In the genomic region with DNA sequence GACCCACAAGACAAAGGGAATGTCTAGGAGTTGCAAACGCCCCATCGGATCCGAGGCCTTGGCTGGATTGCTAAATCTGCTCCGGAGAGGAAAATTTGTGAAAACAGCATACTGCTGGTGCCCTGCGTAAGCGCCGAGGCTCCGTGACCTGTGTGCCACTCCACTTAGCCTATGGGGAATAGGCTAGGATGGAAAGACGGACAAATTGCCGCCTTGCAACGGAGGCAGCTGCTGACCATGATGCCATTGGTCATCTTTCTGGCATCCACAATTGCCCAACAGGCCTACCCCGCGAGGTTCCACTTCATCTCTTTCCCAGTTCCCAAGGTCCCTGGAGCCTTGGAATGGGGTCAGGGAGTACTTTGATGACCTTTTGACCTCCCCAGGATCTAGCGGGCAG, we compare ENCODE assay signal across 8 mouse cellular contexts. TPM values are rescaled to one million over a fixed set of nuclear protein-coding genes. Genes with fewer than 3 reads are reported as not detected.
A peak's percentile ranks its signal among the peaks of the same experiment; 100 is the strongest.
DNase-seq lines count a peak whose midpoint lies in the region; ATAC-seq and TF ChIP-seq lines count a peak whose summit lies in the region.

No protein-coding gene starts in this region.

- peaks cover 51% of the 10 kb centered on the region for H3K4me1 ChIP-seq in heart, embryonic 12.5 days (replicated peaks)
- peaks cover 2 to 15% of the 10 kb centered on the region in 2 experiments; a peak in 3 of 4 replicates for H3K4me1 ChIP-seq in MEL (ENCODE audit: control insufficient read depth in 1 of 2, insufficient read depth in 2 of 2, low read length in 2 of 2)
- peaks cover 69% of the 10 kb centered on the region for H3K4me1 ChIP-seq in megakaryocyte, embryonic 14.5 days

- TF ChIP-seq CTCF in MEL (IDR thresholded peaks at IDR 0.05 in 2 of 3, conservative IDR thresholded peaks at IDR 0.05 in 1 of 3; ENCODE audit: control insufficient read depth in 1 of 3, insufficient read depth in 1 of 3, low read depth in 2 of 3, low read length in 3 of 3, poor library complexity in 1 of 3, severe bottlenecking in 1 of 3): no peak

- peaks cover 8% of the 10 kb centered on the region for H3K79me2 ChIP-seq in MEL (ENCODE audit: control insufficient read depth, insufficient read depth, low read length, poor library complexity)

- 2% methylated on average over 14 of the region's 14 CpGs for WGBS in heart, embryonic 12.5 days

- TF ChIP-seq EP300 in MEL (IDR thresholded peaks at IDR 0.05; ENCODE audit: low read depth in 1 of 2, low read length in 2 of 2): no peak

- H3K4me2 ChIP-seq in heart, embryonic 12.5 days: peak overlapping the region; percentile 94

- ATAC-seq in heart, embryonic 12.5 days (ENCODE audit: insufficient number of reproducible peaks, low FRiP score): no peak
- 0 out of 2 replicates have a peak, but pooled peaks have one; percentile 3 for ATAC-seq in granulocyte monocyte progenitor cell, adult 5-6 weeks (replicated peaks; ENCODE audit: poor library complexity, severe bottlenecking)

- no peaks in the 10 kb centered on the region for H3K9me3 ChIP-seq in heart, embryonic 12.5 days (replicated peaks)
- H3K9me3 ChIP-seq in MEL (replicated peaks; ENCODE audit: insufficient read depth, low read length): no peaks in the 10 kb centered on the region
- no peaks in the 10 kb centered on the region for H3K9me3 ChIP-seq in megakaryocyte, embryonic 14.5 days

- no peak overlapping the region for H3K27ac ChIP-seq in heart, embryonic 12.5 days (ENCODE audit: poor library complexity, severe bottlenecking)
- no peak overlapping the region for H3K27ac ChIP-seq in MEL (ENCODE audit: control insufficient read depth, low read depth, low read length)

- no peaks in the 10 kb centered on the region for H3K27me3 ChIP-seq in heart, embryonic 12.5 days (replicated peaks)
- H3K27me3 ChIP-seq in MEL (ENCODE audit: control insufficient read depth in 1 of 2, insufficient read depth in 2 of 2, low read length in 2 of 2): no peaks in the 10 kb centered on the region
- H3K27me3 ChIP-seq in megakaryocyte, embryonic 14.5 days (replicated peaks): peaks cover 6% of the 10 kb centered on the region

- peaks cover 30% of the 10 kb centered on the region for H3K36me3 ChIP-seq in heart, embryonic 12.5 days
- H3K36me3 ChIP-seq in MEL (ENCODE audit: control insufficient read depth in 1 of 2, insufficient read depth in 2 of 2, low read length in 2 of 2): peaks cover 0 to 11% of the 10 kb centered on the region in 2 experiments; a peak in 2 of 4 replicates
- H3K36me3 ChIP-seq in megakaryocyte, embryonic 14.5 days (replicated peaks; ENCODE audit: low read length): peaks cover 38% of the 10 kb centered on the region

- peak overlapping the region; percentile 79 for H3K4me3 ChIP-seq in heart, embryonic 12.5 days
- H3K4me3 ChIP-seq in MEL (ENCODE audit: control insufficient read depth in 1 of 2, insufficient read depth in 1 of 2, low read depth in 2 of 2, low read length in 2 of 2): peak overlapping the region; percentile 75 to 76
- peak overlapping the region; percentile 98 for H3K4me3 ChIP-seq in megakaryocyte, embryonic 14.5 days (replicated peaks)

- no peak for TF ChIP-seq POLR2A in MEL (IDR thresholded peaks at IDR 0.05; ENCODE audit: control insufficient read depth in 1 of 2, insufficient read depth in 1 of 2, low read depth in 1 of 2, low read length in 2 of 2, poor library complexity in 1 of 2)

- no peak for DNase-seq in heart, adult 11 months
- no peak for DNase-seq in MEL (ENCODE audit: low read depth, low spot score)
- no peak for DNase-seq in spleen, postnatal 36 days (ENCODE audit: low spot score in 2 of 2)
- no peak for DNase-seq in layer of hippocampus, postnatal 14 days (ENCODE audit: low spot score in 2 of 2)
- DNase-seq in ovary, postnatal 14 days (ENCODE audit: low spot score): no peak

- H3K9ac ChIP-seq in heart, embryonic 12.5 days: peak overlapping the region; percentile 60
- peak overlapping the region; percentile 72 for H3K9ac ChIP-seq in MEL (ENCODE audit: control insufficient read depth, low read depth, low read length, poor library complexity, severe bottlenecking)

- TF ChIP-seq RAD21 in MEL (IDR thresholded peaks at IDR 0.05; ENCODE audit: low read depth, low read length): no peak

TF ChIP-seq in MEL, 35 proteins besides CTCF, POLR2A, EP300 and RAD21:
- TF ChIP-seq SIN3A (IDR thresholded peaks at IDR 0.05; ENCODE audit: low read length): no peak
- TF ChIP-seq ZC3H11A (IDR thresholded peaks at IDR 0.05; ENCODE audit: low read depth, low read length): no peak
- TF ChIP-seq MXI1 (IDR thresholded peaks at IDR 0.05; ENCODE audit: low read depth, low read length): no peak
- TF ChIP-seq SMC3 (IDR thresholded peaks at IDR 0.05; ENCODE audit: low read depth, low read length): no peak
- no peak for TF ChIP-seq E2F4 (IDR thresholded peaks at IDR 0.05; ENCODE audit: borderline replicate concordance, low read depth, low read length)
- TF ChIP-seq TBP (IDR thresholded peaks at IDR 0.05; ENCODE audit: low read depth, low read length): no peak
- no peak for TF ChIP-seq POLR2AphosphoS5 (IDR thresholded peaks at IDR 0.05; ENCODE audit: borderline replicate concordance, low read depth, low read length)
- no peak for TF ChIP-seq RCOR1 (IDR thresholded peaks at IDR 0.05; ENCODE audit: low read depth, low read length)
- TF ChIP-seq POLR2AphosphoS2 (IDR thresholded peaks at IDR 0.05; ENCODE audit: low read length): no peak
- TF ChIP-seq ZNF384 (IDR thresholded peaks at IDR 0.05; ENCODE audit: low read depth, low read length): no peak
- TF ChIP-seq MEF2A (IDR thresholded peaks at IDR 0.05; ENCODE audit: extremely low read depth, insufficient replicate concordance, low read depth, low read length, poor library complexity, severe bottlenecking): no peak
- TF ChIP-seq MAZ (IDR thresholded peaks at IDR 0.05; ENCODE audit: low read depth, low read length): no peak
- TF ChIP-seq ZMIZ1 (IDR thresholded peaks at IDR 0.05; ENCODE audit: low read depth, low read length): no peak
- TF ChIP-seq MAX (IDR thresholded peaks at IDR 0.05; ENCODE audit: low read length): 0 out of 2 replicates have a peak, but pooled peaks have one; percentile 14
- TF ChIP-seq KAT2A (conservative IDR thresholded peaks at IDR 0.05; ENCODE audit: low read depth, low read length): no peak
- no peak; the same call in 1 of the 2 replicates for TF ChIP-seq HCFC1 (IDR thresholded peaks at IDR 0.05; ENCODE audit: low read depth, low read length)
- 0 out of 2 replicates have a peak, but pooled peaks have one; percentile 31 for TF ChIP-seq MYC (IDR thresholded peaks at IDR 0.05; ENCODE audit: low read depth, low read length)
- no peak for TF ChIP-seq TCF12 (IDR thresholded peaks at IDR 0.05; ENCODE audit: low read depth, low read length)
- no peak for TF ChIP-seq MYB (IDR thresholded peaks at IDR 0.05; ENCODE audit: low read depth, low read length)
- TF ChIP-seq NRF1 (IDR thresholded peaks at IDR 0.05; ENCODE audit: insufficient read depth, low read depth, low read length, poor library complexity, severe bottlenecking): 0 out of 2 replicates have a peak, but pooled peaks have one; percentile 2
- no peak for TF ChIP-seq ZKSCAN1 (IDR thresholded peaks at IDR 0.05; ENCODE audit: low read depth, low read length)
- TF ChIP-seq JUND (IDR thresholded peaks at IDR 0.05; ENCODE audit: low read depth, low read length): no peak

RNA-seq across cellular contexts. Expression of a gene that starts 0.8 kb away (rescaled TPM):
- polyA plus RNA-seq in heart, embryonic 12.5 days (2016; fragmentation: Nextera tagmentation; extraction: Ambion mirVana): 90.6 and 92.7 TPM in 2 replicates
- 24.3 and 25.8 TPM in 2 replicates for total RNA-seq in MEL (2012; rRNA removed)
- polyA plus RNA-seq in MEL (2012; ENCODE audit: insufficient read depth in 1 of 2, insufficient read length in 2 of 2, low read depth in 1 of 2, low replicate concordance in 2 of 2, missing spikeins in 1 of 2): 10 to 100 TPM in 1 of 2 experiments, not detected in 1; 45.3 TPM
- total RNA-seq in granulocyte monocyte progenitor cell, adult 5-6 weeks (2014; fragmentation: Nextera tagmentation): 7.5 and 14.4 TPM in 2 replicates
- 12.4 and 17.0 TPM in 2 replicates for total RNA-seq in granulocyte monocyte progenitor cell, adult 5-6 weeks (2017)
- 25.8 and 50.2 TPM in 2 replicates for polyA plus RNA-seq in megakaryocyte, embryonic 14.5 days (2012; ENCODE audit: insufficient read depth, low replicate concordance)
- total RNA-seq in layer of hippocampus, postnatal 14 days (2021): 1 to 10 TPM; 2.4 to 3.0 TPM

RNA-seq across cellular contexts. Expression of a gene that starts 5.3 kb away (rescaled TPM):
- 0.80 and 1.0 TPM in 2 replicates for polyA plus RNA-seq in heart, embryonic 12.5 days (2016; fragmentation: Nextera tagmentation; extraction: Ambion mirVana)
- 0.39 and 0.42 TPM in 2 replicates for total RNA-seq in MEL (2012; rRNA removed)
- under 1 TPM in 1 of 2 experiments, not detected in 1; 0.58 TPM for polyA plus RNA-seq in MEL (2012; ENCODE audit: insufficient read depth in 1 of 2, insufficient read length in 2 of 2, low read depth in 1 of 2, low replicate concordance in 2 of 2, missing spikeins in 1 of 2)
- not detected in 2 replicates for total RNA-seq in granulocyte monocyte progenitor cell, adult 5-6 weeks (2014; fragmentation: Nextera tagmentation)
- 0.41 and 1.1 TPM in 2 replicates for total RNA-seq in granulocyte monocyte progenitor cell, adult 5-6 weeks (2017)
- 0.23 TPM in 1 of 2 replicates, not detected in the other for polyA plus RNA-seq in megakaryocyte, embryonic 14.5 days (2012; ENCODE audit: insufficient read depth, low replicate concordance)
- under 1 TPM in 1 of 2 experiments, not detected in 1; 0.14 TPM for total RNA-seq in layer of hippocampus, postnatal 14 days (2021)
